Mouse (Mus musculus): ENCODE measurements around the gene Cbx8. TPM values are rescaled to one million over a fixed set of nuclear protein-coding genes. Genes with fewer than 3 reads are reported as not detected.

Gene Cbx8
- total RNA-seq, 2 experiments from 2014 or later, result 4.4 to 7.6 TPM

GRCm38 (mm10) chr11:119005547-119006275, 35.1 kb downstream of the Cbx8 start:
- intact Hi-C loops (cut with DNase I), result no loop called here

GRCm38 (mm10) chr11:119001493-119002128, 39.2 kb downstream of the Cbx8 start:
- intact Hi-C loops (cut with DNase I), result no loop called here

More at GRCm38 (mm10) chr11:119005547-119006275, 35.1 kb downstream of the Cbx8 start:
- no peak for DNase-seq (ENCODE audit: low spot score)

DNA sequence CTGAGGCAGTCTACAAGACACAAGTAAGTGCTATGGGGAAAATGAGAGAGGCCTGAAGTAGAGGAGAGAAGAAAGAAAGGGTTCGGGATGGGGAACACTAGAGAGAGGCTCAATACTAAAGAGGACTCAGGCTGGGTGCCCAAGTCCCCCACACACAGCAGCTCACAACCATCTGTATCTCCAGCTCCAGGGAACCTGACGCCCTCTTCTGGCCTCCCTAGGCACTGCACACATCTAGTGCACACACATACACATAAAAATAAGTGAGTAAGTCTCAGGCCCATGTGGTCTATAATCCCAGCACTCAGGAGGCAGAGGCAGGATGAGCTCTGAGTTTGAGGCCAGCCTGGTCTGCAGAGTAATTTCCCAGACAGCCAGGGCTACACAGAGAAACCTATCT, 39.9 kb downstream of the Cbx8 start:
- no peak for DNase-seq (ENCODE audit: low spot score)
- intact Hi-C loops (cut with DNase I), result no loop called here

More at GRCm38 (mm10) chr11:119001493-119002128, 39.2 kb downstream of the Cbx8 start:
- DNase-seq (ENCODE audit: low spot score), result no peak

GRCm38 (mm10) chr11:118999361-118999804, 41.4 kb downstream of the Cbx8 start:
- intact Hi-C loops (cut with DNase I), result loop anchor here (2.0 kb wide), 1 partner anchor 191 kb away; no protein-coding TSS in a partner anchor
- DNase-seq (ENCODE audit: low spot score), result no peak

DNA sequence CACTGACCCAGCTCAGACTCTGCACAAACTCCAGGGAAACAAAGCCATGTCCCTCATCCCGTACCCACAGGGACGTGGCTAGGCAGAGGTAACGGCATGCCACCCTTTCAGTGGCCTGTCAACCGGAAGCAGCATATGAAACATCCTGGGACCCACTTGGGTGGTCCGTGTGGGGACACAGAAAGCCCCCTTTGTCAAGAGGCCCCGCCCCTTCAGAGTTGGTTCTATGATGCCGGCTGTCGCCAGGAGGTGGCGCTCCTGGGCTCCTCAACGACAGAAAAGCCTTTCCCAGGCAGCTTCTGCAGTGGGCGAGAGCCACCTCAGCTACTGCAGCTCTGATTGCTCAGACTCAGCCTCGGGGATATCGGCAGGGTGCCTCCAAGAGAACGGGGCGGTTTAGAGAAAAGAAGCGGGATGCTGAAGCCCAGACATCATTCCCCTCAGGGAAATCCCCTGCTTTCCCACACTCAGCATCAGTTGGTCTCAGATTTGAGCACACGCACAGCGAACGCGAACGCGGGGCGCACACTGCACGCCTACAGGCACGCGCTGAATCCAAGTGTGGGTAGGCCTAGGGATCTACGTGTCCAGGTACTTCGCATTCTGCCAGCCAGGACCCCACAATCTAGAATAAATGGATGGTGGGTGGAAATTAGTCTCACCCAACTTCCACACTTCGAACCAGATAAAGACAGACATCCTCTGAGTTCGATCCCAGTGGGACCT, 42.1 kb downstream of the Cbx8 start:
- intact Hi-C loops (cut with DNase I), result loop anchor here (2.0 kb wide), 1 partner anchor 192 kb away; no protein-coding TSS in a partner anchor
- peak; percentile 39 for DNase-seq (ENCODE audit: low spot score)

GRCm38 (mm10) chr11:118997182-118997581, 43.6 kb downstream of the Cbx8 start:
- no peak for DNase-seq (ENCODE audit: low spot score)
- intact Hi-C loops (cut with DNase I), result no loop called here

GRCm38 (mm10) chr11:118995448-118995847, 45.3 kb downstream of the Cbx8 start:
- DNase-seq (ENCODE audit: low spot score), result no peak
- intact Hi-C loops (cut with DNase I), result no loop called here

GRCm38 (mm10) chr11:118992781-118993180, 48.0 kb downstream of the Cbx8 start:
- intact Hi-C loops (cut with DNase I), result no loop called here
- no peak for DNase-seq (ENCODE audit: low spot score)

DNA sequence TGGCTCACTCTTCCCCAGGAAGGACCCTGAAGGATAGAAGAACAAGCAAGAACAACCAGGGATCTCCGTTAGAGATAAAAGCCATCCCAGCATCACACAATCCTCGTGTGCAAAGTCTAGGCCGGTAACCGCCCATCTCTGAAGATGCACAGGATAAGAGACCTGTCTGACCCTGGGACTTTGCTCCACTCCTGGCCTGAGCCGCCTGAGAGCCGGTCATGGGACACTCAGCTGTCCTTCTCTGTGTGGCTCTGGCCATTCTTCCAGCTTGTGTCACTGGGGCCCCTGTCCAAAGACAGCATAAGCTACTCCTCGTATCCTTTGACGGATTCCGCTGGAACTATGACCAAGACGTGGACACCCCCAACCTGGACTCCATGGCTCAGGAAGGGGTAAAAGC, 52.8 kb downstream of the Cbx8 start, which contains the start of gene Enpp7:
Gene Enpp7, plus strand, starts transcription at position 190 of the 400 bp plus-strand sequence.
- intact Hi-C loops (cut with DNase I), result no loop called here
- no peak for DNase-seq (ENCODE audit: low spot score)

Other genes with a start within 250 kb of the Cbx8 start
- under 1 TPM; 0.08 TPM for gene Rbfox3, start 129.4 kb downstream of the Cbx8 start, total RNA-seq (2021)
- gene Enpp7, start 52.8 kb downstream of the Cbx8 start, total RNA-seq (2021), result not detected
- 1 to 10 TPM; 3.8 to 3.9 TPM for gene Cbx2, start 18.0 kb downstream of the Cbx8 start, total RNA-seq (2021)
- 10 to 100 TPM; 14.0 to 14.8 TPM for gene Cbx4, start 45.3 kb upstream of the Cbx8 start, total RNA-seq (2021)
- 10 to 100 TPM; 65.1 to 66.4 TPM for gene Tbc1d16, start 187.5 kb upstream of the Cbx8 start, total RNA-seq (2021)
- gene Ccdc40, start 187.6 kb upstream of the Cbx8 start, total RNA-seq (2021), result not detected
- gene Gaa, start 226.9 kb upstream of the Cbx8 start, total RNA-seq (2021), result 10 to 100 TPM; 69.6 to 73.2 TPM